Mouse (Mus musculus): ENCODE results near the gene Heyl.
"Not testable (repeated sequence)": the region's sequence is repeated elsewhere in the genome, so short reads cannot be mapped to it uniquely, and the experiment has no call there.

Heyl gene

GRCm38 (mm10) chr4:123286790-123287189 is 53.4 kb downstream of the Heyl start:
- DNase-seq (ENCODE audit: low spot score), result no peak

DNA sequence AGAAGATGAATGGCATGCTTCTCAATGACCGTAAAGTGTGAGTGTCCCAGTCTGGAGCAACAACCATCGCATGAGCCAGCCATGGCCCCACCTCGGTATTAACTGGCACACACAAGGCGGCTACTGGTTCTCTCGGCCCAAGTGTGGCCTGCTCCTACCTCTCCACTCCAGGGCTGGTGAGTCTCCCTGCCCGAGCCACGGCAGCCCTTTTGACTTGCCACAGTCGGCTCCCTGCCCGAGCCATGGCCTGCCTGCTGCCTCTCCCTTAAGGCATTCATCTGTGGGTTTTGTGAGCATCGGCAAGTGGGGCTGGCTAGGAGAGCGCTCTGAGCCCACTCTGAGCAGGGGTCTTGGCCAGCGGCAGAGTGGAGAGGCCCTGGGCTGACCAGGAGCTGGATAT is 55.7 kb downstream of the Heyl start:
- DNase-seq (ENCODE audit: low spot score), result no peak

DNA sequence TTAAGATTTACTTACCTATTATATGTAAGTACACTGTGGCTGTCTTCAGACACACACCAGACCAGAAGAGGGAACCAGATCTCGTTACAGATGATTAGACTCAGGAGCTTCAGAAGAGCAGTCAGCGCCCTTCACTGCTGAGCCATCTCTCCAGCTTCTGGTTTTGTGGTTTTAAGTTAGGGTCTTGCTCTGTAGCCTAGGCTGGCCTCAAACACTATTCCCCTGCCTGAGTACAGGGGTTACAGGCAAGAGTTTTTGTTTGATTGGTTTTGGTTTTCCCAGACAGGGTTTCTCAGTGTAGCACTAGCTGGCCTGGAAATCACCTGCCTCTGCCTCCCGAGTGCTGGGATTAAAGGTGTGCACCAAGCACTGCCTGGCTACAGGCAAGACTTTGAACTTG is 59.0 kb downstream of the Heyl start:
- no peak for DNase-seq (ENCODE audit: low spot score)

DNA sequence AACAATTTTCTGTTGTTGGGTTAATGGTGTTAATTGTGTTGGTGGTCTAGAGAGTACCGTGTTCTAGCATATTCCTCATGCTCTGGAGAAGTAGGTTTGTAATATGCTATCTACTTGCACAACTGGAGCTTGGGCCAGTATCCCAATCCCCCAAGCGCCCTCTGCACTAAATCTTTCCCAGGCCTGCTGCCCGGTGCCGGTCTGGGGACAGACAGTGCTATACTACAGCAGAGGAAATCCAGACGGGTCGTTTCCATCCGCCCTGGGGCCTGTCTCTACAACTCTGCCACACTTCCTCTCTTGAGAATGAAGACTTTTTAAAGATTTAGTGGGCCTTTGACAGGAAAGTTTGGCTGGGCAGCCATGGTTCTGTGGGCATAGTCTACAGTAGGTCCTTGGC is 59.6 kb downstream of the Heyl start:
- DNase-seq (ENCODE audit: low spot score), result no peak

- no peak for DNase-seq (ENCODE audit: low spot score)
These were observed 60.5 kb downstream of the Heyl start for GRCm38 (mm10) chr4:123293661-123294443.

DNA sequence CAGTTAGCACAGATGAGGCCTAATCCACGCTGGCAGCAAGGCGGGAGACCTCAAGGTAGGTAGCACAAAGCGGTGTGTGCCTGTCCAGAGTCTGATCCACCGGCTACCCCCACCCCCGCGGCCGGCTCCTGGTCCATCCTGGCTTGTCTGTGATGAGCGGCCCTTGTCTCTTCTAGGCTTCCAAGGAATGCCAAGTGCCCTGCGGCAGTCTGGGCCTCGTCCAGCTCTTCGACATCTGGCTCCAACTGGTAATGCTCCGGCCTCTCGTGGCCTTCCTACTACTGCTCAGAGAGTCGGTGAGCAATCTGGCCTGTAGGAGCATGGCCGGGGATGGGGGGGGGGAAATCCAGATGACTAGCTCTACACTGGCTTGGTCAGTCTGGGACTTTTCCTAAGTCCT is 61.7 kb downstream of the Heyl start:
- not testable (repeated sequence) for DNase-seq (ENCODE audit: low spot score)

GRCm38 (mm10) chr4:123295516-123296147 is 62.3 kb downstream of the Heyl start:
- DNase-seq (ENCODE audit: low spot score), result no peak

- DNase-seq (ENCODE audit: low spot score), result no peak
These were observed 62.8 kb downstream of the Heyl start for GRCm38 (mm10) chr4:123296148-123296534.

- no peak for DNase-seq (ENCODE audit: low spot score)
These were observed 64.0 kb downstream of the Heyl start for GRCm38 (mm10) chr4:123297195-123297960.

- DNase-seq (ENCODE audit: low spot score), result no peak
These were observed 64.9 kb downstream of the Heyl start for GRCm38 (mm10) chr4:123298226-123298625.

GRCm38 (mm10) chr4:123298980-123299670 is 65.8 kb downstream of the Heyl start:
- no peak for DNase-seq (ENCODE audit: low spot score)

Measured in T-cell, adult 2 months (primary cell).